Comparison of ENCODE assay signal across 8 mouse cellular contexts in the genomic region with DNA sequence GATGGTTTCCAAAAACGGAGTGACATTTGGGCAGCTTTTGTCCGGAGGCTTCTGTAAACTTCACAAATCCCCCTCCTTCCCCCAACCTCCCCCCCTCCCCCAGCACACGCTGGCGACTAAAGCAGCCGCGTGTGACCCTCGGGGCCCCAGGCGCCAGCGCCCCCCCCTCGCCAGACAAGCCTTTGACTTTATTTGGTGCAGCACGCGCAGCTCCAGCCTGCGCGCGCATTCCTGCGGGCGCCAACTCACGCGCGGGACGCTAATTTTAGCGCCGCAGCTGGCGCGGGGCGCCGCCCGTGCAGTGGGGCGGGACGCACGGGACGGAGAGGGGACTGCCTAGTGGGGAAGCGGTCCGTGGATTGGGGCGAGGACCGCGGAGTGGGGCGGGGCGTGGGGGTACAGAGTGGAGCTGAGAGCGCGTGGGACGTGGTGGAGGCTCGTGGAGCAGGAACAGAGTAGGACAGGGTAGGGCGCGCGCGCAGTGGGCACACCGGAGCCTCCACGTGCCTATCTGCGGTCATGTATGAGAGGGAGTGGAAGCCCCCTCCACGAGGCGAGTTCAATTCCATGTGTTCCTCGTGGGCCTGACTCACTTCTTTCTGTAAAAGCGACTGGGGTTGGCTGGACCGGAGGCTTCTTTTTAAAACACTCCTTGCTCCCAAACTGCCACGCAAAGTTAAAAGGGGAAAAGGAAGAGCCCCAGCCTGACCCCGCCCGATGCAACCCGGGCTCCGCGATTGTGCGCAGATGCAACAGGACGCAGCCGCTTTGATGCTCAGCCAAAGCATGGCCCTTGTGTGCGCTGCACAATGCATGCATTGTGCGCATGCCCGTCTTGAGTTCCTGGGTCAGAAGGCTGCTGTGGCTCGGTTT. TPM values are rescaled to one million over a fixed set of nuclear protein-coding genes. Genes with fewer than 3 reads are reported as not detected.
A peak's percentile ranks its signal among the peaks of the same experiment; 100 is the strongest.
DNase-seq lines count a peak whose midpoint lies in the region; ATAC-seq and TF ChIP-seq lines count a peak whose summit lies in the region.

No protein-coding gene starts in this region.

- peak; percentile 79 for DNase-seq in cerebellum, adult 11-12 months
- peak; percentile 88 to 90 for DNase-seq in heart, postnatal 10 days
- peak; percentile 80 to 92 for DNase-seq in kidney, postnatal 25 days
- DNase-seq in liver, postnatal 0 days: peak; percentile 82
- peak; percentile 81 for DNase-seq in testis, postnatal 10 days (ENCODE audit: low spot score)

- no peak overlapping the region for H3K27ac ChIP-seq in ES-Bruce4 (ENCODE audit: insufficient read depth, low read length)
- H3K27ac ChIP-seq in forebrain, embryonic 15.5 days (replicated peaks): peak overlapping the region; percentile 92
- H3K27ac ChIP-seq in liver, postnatal 0 days (ENCODE audit: low read depth): peak overlapping the region; percentile 95
- peak overlapping the region; percentile 57 for H3K27ac ChIP-seq in neural tube, embryonic 12.5 days

- no peaks in the 10 kb centered on the region for H3K4me1 ChIP-seq in ES-Bruce4 (ENCODE audit: control insufficient read depth, insufficient read depth, low read length)
- H3K4me1 ChIP-seq in forebrain, embryonic 15.5 days: peaks cover 63% of the 10 kb centered on the region
- peaks cover 49% of the 10 kb centered on the region for H3K4me1 ChIP-seq in liver, postnatal 0 days (ENCODE audit: insufficient read depth)
- peaks cover 53% of the 10 kb centered on the region for H3K4me1 ChIP-seq in neural tube, embryonic 12.5 days

- TF ChIP-seq EP300 in ES-Bruce4 (IDR thresholded peaks at IDR 0.05; ENCODE audit: insufficient read depth, low read depth, low read length): 0 out of 2 replicates have a peak, but pooled peaks have one; percentile 1
- no peak; the same call in 1 of the 2 replicates for TF ChIP-seq EP300 in liver, postnatal 0 days (IDR thresholded peaks at IDR 0.05; ENCODE audit: low read depth)

- WGBS in forebrain, embryonic 15.5 days: under 1% methylated on average over 68 of the region's 68 CpGs
- WGBS in liver, postnatal 0 days (ENCODE audit: insufficient replicate concordance): under 1% methylated on average over 67 of the region's 68 CpGs
- WGBS in neural tube, embryonic 12.5 days: under 1% methylated on average over 68 of the region's 68 CpGs

- peak overlapping the region; percentile 50 for H3K4me3 ChIP-seq in ES-Bruce4 (ENCODE audit: low read depth, low read length)
- H3K4me3 ChIP-seq in forebrain, embryonic 15.5 days: peak overlapping the region; percentile 50
- H3K4me3 ChIP-seq in liver, postnatal 0 days (ENCODE audit: low read depth, low read length): peak overlapping the region; percentile 54
- peak overlapping the region; percentile 49 for H3K4me3 ChIP-seq in neural tube, embryonic 12.5 days

- intact Hi-C loops in heart, postnatal 10 days (cut with DNase I): loop anchor here (2.0 kb wide), 1 partner anchor 337 kb away; no protein-coding TSS in a partner anchor

- TF ChIP-seq CTCF in ES-Bruce4 (IDR thresholded peaks at IDR 0.05; ENCODE audit: low read depth, low read length): no peak
- TF ChIP-seq CTCF in liver, postnatal 0 days (IDR thresholded peaks at IDR 0.05; ENCODE audit: low read depth): no peak

- H3K4me2 ChIP-seq in forebrain, embryonic 15.5 days (replicated peaks): peak overlapping the region; percentile 96
- H3K4me2 ChIP-seq in liver, postnatal 0 days (ENCODE audit: low read depth, low read length): peak overlapping the region; percentile 90
- peak overlapping the region; percentile 99 for H3K4me2 ChIP-seq in neural tube, embryonic 12.5 days (replicated peaks)

- TF ChIP-seq POLR2A in ES-Bruce4 (IDR thresholded peaks at IDR 0.05; ENCODE audit: insufficient read depth, low read length): no peak

- peak overlapping the region; percentile 84 for H3K9ac ChIP-seq in ES-Bruce4 (ENCODE audit: low read depth, poor library complexity, severe bottlenecking)
- peak overlapping the region; percentile 54 for H3K9ac ChIP-seq in forebrain, embryonic 15.5 days (replicated peaks)
- H3K9ac ChIP-seq in liver, postnatal 0 days (replicated peaks): peak overlapping the region; percentile 80
- H3K9ac ChIP-seq in neural tube, embryonic 12.5 days: peak overlapping the region; percentile 72

- no peaks in the 10 kb centered on the region for H3K27me3 ChIP-seq in ES-Bruce4 (ENCODE audit: control insufficient read depth, insufficient read depth, low read length, poor library complexity, severe bottlenecking)
- H3K27me3 ChIP-seq in forebrain, embryonic 15.5 days: no peaks in the 10 kb centered on the region
- no peaks in the 10 kb centered on the region for H3K27me3 ChIP-seq in liver, postnatal 0 days (ENCODE audit: insufficient read depth, low read length)
- no peaks in the 10 kb centered on the region for H3K27me3 ChIP-seq in neural tube, embryonic 12.5 days (replicated peaks)

- H3K36me3 ChIP-seq in ES-Bruce4 (ENCODE audit: control insufficient read depth, insufficient read depth, low read length, poor library complexity, severe bottlenecking): peaks cover 22% of the 10 kb centered on the region
- no peaks in the 10 kb centered on the region for H3K36me3 ChIP-seq in forebrain, embryonic 15.5 days
- peaks cover 18% of the 10 kb centered on the region for H3K36me3 ChIP-seq in liver, postnatal 0 days (replicated peaks; ENCODE audit: insufficient read depth, low read length)
- no peaks in the 10 kb centered on the region; the same call in 1 of the 2 replicates for H3K36me3 ChIP-seq in neural tube, embryonic 12.5 days

- H3K9me3 ChIP-seq in ES-Bruce4 (replicated peaks; ENCODE audit: control insufficient read depth, insufficient read depth, low read length, poor library complexity, severe bottlenecking): no peaks in the 10 kb centered on the region
- H3K9me3 ChIP-seq in forebrain, embryonic 15.5 days: no peaks in the 10 kb centered on the region
- H3K9me3 ChIP-seq in liver, postnatal 0 days (ENCODE audit: low read length): no peaks in the 10 kb centered on the region
- no peaks in the 10 kb centered on the region for H3K9me3 ChIP-seq in neural tube, embryonic 12.5 days

- ATAC-seq in forebrain, embryonic 15.5 days (replicated peaks): peak; percentile 80
- peak; percentile 52 for ATAC-seq in liver, postnatal 0 days
- peak; percentile 91 for ATAC-seq in neural tube, embryonic 12.5 days (ENCODE audit: low FRiP score, low read depth)

RNA-seq across cellular contexts. Expression of gene Irf2bp2, which starts 9.6 kb away (rescaled TPM):
- 37.6 and 39.6 TPM in 2 replicates for polyA plus RNA-seq in ES-Bruce4 (2011; ENCODE audit: insufficient read depth, insufficient read length, low read depth, missing spikeins)
- 10.5 and 11.1 TPM in 2 replicates for polyA plus RNA-seq in forebrain, embryonic 15.5 days (2015; fragmentation: Nextera tagmentation; extraction: Ambion mirVana)
- total RNA-seq in heart, postnatal 10 days (2021): 100 to 1,000 TPM; 101 to 154 TPM
- 5.0 and 6.2 TPM in 2 replicates for polyA plus RNA-seq in liver, postnatal 0 days (2015; fragmentation: Nextera tagmentation; extraction: Ambion mirVana)
- polyA plus RNA-seq in neural tube, embryonic 12.5 days (2016; fragmentation: Nextera tagmentation; extraction: Ambion mirVana): 8.5 and 9.5 TPM in 2 replicates
